Mouse (Mus musculus): ENCODE measurements around the gene Fyb.

- TF ChIP-seq CTCF (IDR thresholded peaks at IDR 0.05; ENCODE audit: control insufficient read depth, insufficient read depth, insufficient replicate concordance, low read depth, low read length) (no peak), POLR2A (IDR thresholded peaks at IDR 0.05; ENCODE audit: control insufficient read depth, low read depth, low read length) (no peak)
Measured at GRCm38 (mm10) chr15:6562629-6563028, 40.0 kb downstream of the Fyb start.

Data from testis, adult 2 months (tissue).